Mouse (Mus musculus): Measurements from ENCODE around the gene Fam20c.

DNA sequence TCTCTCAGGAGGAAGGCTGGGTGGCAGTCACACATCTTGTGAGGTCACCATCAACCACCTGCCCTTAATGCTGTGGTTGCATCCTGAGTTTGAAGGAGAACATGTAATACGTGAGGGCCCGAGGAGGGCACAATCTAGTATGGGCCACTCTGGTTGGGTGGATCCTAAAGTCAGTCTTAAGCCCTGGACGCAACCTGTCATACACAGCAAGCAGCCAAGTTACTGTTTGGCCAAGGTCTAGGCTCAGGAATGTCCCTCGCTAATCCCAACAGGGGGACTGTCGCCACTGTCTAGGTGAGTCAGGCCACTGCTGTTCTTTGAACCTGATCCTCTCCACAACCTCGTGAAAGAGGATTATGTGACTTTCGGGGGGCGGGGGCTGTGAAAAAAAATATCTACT, 10.3 kb downstream of the Fam20c start:
- TF ChIP-seq POLR2A (IDR thresholded peaks at IDR 0.05; ENCODE audit: low read depth, low read length) (no peak), CTCF (IDR thresholded peaks at IDR 0.05; ENCODE audit: borderline replicate concordance, insufficient read depth, low read length) (no peak)
